Mouse (Mus musculus) neural tube, embryonic 15.5 days (tissue): Measurements from ENCODE around the gene Bmpr1b. TPM values are rescaled to one million over a fixed set of nuclear protein-coding genes. Genes with fewer than 3 reads are reported as not detected.
A peak's percentile ranks its signal among the peaks of the same experiment; 100 is the strongest.

Experiments used
- ATAC-seq: fragments of 200-750 bp; cut with Nextera tagmentation; 2 replicates; pipeline ENCODE4 v1.8.0; 2017; ENCODE audit warnings: mild to moderate bottlenecking, moderate TSS enrichment, moderate library complexity; ENCODE audit not compliant: low FRiP score
- H3K27ac ChIP-seq: fragments of 300-500 bp; sonication (generic); replicated peaks from 2 replicates; pipeline ENCODE4 v1.5.1; 2015; ENCODE audit warnings: mild to moderate bottlenecking, inconsistent platforms
- H3K27me3 ChIP-seq: fragments of 300-500 bp; sonication (generic); replicated peaks from 2 replicates; pipeline ENCODE4 v1.6.1; 2015; ENCODE audit warnings: inconsistent platforms
- H3K36me3 ChIP-seq: fragments of 300-500 bp; sonication (generic); 2 replicates; pipeline ENCODE4 v1.6.1; 2015; ENCODE audit warnings: inconsistent platforms
- H3K4me1 ChIP-seq: fragments of 300-500 bp; sonication (generic); 2 replicates; pipeline ENCODE4 v1.6.1; 2015; ENCODE audit warnings: inconsistent platforms
- H3K4me2 ChIP-seq: fragments of 300-500 bp; sonication (generic); 2 replicates; pipeline ENCODE4 v1.6.1; 2015; ENCODE audit warnings: inconsistent platforms, mild to moderate bottlenecking, moderate library complexity
- H3K4me3 ChIP-seq: fragments of 300-500 bp; sonication (generic); replicated peaks from 2 replicates; pipeline ENCODE4 v1.5.1; 2015; ENCODE audit warnings: mild to moderate bottlenecking, inconsistent platforms
- H3K9ac ChIP-seq: fragments of 300-500 bp; sonication (generic); replicated peaks from 2 replicates; pipeline ENCODE4 v1.6.1; 2015; ENCODE audit warnings: mild to moderate bottlenecking, inconsistent platforms
- H3K9me3 ChIP-seq: fragments of 300-500 bp; sonication (generic); replicated peaks from 2 replicates; pipeline ENCODE4 v1.6.1; 2016; ENCODE audit warnings: inconsistent platforms
- WGBS: fragments of 180-500 bp; shearing (Covaris S2); methylation state at CpG from one replicate; pipeline ENCODE4 v1.1.7; 2015; ENCODE audit warnings: mixed read lengths; 5-methylcytosine and 5-hydroxymethylcytosine counted together
- polyA plus RNA-seq: library from polyadenylated mRNA; unstranded; fragments of >200 nt; fragmentation: Nextera tagmentation; extraction: Ambion mirVana; gene quantifications from 2 replicates; pipeline ENCODE4 v1.2.1, GENCODE M21; 2015

Bmpr1b gene
- polyA plus RNA-seq, 1 experiment from 2014 or later, result 4.8 TPM

DNA sequence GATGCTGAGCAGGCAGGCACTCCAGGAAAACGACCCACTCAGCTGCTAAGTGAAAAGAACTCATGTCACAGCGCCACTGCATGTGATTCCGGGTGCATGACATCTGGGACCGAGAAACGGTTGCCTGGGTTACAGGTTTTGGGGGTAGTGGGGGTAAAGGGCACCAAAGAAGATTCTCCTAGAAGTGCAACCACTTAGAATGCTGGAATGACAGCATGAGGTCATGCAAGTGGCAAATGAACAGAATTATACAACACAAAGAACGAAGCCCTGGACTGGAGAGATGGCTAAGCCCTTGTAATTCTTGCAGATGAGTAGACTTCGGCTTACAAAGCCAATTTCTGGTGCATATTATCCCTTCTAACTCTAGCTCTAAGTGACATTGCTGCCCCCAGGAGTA, 184.7 kb downstream of the Bmpr1b start:
- Histone ChIP-seq H3K4me2 (no peak overlapping the region), H3K9me3 (no peaks in the 10 kb centered on the region), H3K9ac (no peak overlapping the region), H3K27ac (no peak overlapping the region), H3K4me1 (peaks cover 3% of the 10 kb centered on the region; the same call in 1 of the 2 replicates), H3K36me3 (no peaks in the 10 kb centered on the region), H3K27me3 (no peaks in the 10 kb centered on the region), H3K4me3 (no peak overlapping the region)
- ATAC-seq, result no peak
- 36% methylated on average over 7 of the region's 7 CpGs for WGBS

DNA sequence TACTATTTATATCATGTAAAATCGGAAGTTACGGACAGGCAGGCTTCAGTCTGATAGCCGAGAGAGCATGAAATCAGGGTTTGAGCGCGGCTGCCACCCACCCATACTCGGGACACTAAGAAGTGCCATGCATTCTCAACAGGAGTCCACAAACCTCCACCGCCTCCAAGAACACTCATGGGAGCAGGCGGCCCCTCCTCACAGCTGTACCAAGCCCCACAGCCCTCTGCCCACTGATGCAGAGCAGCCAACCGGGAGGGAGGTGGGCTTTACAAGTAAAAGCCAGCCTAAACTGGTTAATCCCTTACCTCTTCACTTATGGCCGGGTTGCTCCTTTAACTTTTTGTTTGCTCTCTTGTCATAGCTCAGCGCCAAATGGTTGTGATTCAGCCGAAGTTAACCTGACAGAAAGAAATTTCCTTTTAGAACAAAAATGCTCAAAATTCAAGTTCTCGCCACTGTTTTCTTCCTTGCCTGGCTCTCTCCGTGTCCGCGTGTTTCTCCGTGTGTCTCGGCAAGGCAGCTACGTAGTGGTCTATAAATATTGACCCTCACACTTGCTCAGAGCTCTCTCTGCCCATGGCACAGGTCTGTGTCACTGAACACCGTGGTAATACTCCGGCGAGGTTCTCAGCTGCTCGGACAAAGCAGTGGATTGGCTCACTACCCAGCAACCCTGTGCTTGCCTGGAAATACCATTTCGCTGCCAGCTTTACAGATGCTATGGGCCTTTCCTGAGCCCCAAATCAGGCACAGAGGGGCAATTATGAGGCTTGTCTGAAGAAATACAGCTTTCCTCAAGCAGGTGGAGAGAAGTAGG, 187.4 kb downstream of the Bmpr1b start:
- ATAC-seq, result peak; percentile 82
- H3K4me1 ChIP-seq, result peaks cover 3% of the 10 kb centered on the region; the same call in 1 of the 2 replicates
- no peaks in the 10 kb centered on the region for H3K27me3 ChIP-seq
- H3K9ac ChIP-seq, result no peak overlapping the region
- H3K27ac ChIP-seq, result peak overlapping the region; percentile 51
- H3K4me3 ChIP-seq, result peak overlapping the region; percentile 25
- peak overlapping the region; percentile 42 for H3K4me2 ChIP-seq
- WGBS, result 67% methylated on average over 24 of the region's 24 CpGs
- H3K9me3 ChIP-seq, result no peaks in the 10 kb centered on the region
- no peaks in the 10 kb centered on the region for H3K36me3 ChIP-seq

DNA sequence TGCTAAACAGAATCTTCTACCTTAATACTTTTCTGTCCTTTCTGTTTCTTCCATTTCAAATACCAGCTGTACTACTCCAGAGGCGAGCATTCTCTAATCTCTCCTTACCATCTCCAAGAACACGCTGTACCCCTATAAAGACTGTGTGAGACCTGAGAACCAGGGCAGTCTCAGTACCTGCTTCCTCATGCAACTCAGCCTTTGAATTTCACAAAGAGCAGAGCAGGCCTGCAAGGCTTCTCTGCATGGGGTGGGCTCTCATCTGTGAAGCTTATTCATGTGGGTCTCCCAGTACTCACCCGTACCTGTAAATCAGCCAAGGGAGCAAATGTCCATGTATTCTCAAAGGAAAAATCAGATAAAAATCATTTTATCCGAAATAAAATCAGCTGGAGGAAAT, 203.0 kb downstream of the Bmpr1b start:
- H3K4me1 ChIP-seq, result 0 out of 2 replicates have a peak, but pooled peaks cover 6% of the 10 kb centered on the region
- H3K4me2 ChIP-seq, result no peak overlapping the region
- H3K9ac ChIP-seq, result no peak overlapping the region
- no peak for ATAC-seq
- no peaks in the 10 kb centered on the region for H3K27me3 ChIP-seq
- no peak overlapping the region for H3K4me3 ChIP-seq
- H3K36me3 ChIP-seq, result no peaks in the 10 kb centered on the region
- no peaks in the 10 kb centered on the region for H3K9me3 ChIP-seq
- H3K27ac ChIP-seq, result no peak overlapping the region
- WGBS, result 48% methylated on average over 4 of the region's 4 CpGs

DNA sequence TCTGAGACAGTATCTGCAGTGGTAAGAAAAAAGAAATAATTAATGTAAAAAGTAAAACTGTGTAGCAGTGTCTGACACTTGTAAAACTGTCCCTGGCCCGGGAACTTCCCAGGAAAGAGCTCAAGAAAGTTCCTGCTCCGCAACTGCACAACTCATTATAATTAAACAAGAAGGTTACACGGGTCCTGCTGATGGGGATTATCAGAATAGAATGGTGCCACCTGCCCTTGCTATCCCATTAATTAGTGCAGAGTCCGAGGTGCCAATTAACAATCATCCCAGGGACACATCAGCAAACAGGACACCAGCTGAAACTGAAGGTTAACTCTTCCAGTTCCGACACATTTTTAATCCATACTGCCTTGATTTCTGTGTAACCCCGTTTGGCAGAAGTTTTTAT, 216.3 kb downstream of the Bmpr1b start:
- WGBS, result 39% methylated on average over 6 of the region's 6 CpGs
- H3K4me2 ChIP-seq, result no peak overlapping the region
- H3K27ac ChIP-seq, result no peak overlapping the region
- no peaks in the 10 kb centered on the region for H3K9me3 ChIP-seq
- no peaks in the 10 kb centered on the region for H3K27me3 ChIP-seq
- no peaks in the 10 kb centered on the region for H3K4me1 ChIP-seq
- H3K9ac ChIP-seq, result no peak overlapping the region
- H3K36me3 ChIP-seq, result no peaks in the 10 kb centered on the region
- no peak overlapping the region for H3K4me3 ChIP-seq
- no peak for ATAC-seq

DNA sequence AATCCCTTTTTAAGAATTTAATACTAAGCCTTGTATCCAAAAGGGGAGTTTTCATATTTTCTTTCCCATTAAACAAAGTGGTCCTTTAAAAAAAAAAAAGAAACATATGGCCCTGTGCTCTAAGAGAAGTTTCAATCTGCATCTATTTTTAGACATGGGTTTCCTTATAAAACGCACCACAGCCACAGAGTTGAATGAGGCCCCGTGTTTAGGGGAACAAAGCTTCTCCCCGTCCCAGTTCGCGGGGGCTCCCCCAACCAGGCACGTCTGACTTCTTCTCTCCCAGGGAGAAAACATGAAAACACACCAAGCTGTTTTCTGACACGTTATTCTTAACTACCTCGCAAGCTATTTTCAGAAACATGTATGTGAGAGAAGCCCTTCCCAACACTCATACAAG, 218.6 kb downstream of the Bmpr1b start:
- WGBS, result 78% methylated on average over 8 of the region's 8 CpGs
- no peak overlapping the region for H3K4me2 ChIP-seq
- no peaks in the 10 kb centered on the region for H3K4me1 ChIP-seq
- no peaks in the 10 kb centered on the region for H3K27me3 ChIP-seq
- no peak overlapping the region for H3K27ac ChIP-seq
- H3K4me3 ChIP-seq, result no peak overlapping the region
- ATAC-seq, result no peak
- no peaks in the 10 kb centered on the region for H3K36me3 ChIP-seq
- H3K9ac ChIP-seq, result no peak overlapping the region
- H3K9me3 ChIP-seq, result no peaks in the 10 kb centered on the region

DNA sequence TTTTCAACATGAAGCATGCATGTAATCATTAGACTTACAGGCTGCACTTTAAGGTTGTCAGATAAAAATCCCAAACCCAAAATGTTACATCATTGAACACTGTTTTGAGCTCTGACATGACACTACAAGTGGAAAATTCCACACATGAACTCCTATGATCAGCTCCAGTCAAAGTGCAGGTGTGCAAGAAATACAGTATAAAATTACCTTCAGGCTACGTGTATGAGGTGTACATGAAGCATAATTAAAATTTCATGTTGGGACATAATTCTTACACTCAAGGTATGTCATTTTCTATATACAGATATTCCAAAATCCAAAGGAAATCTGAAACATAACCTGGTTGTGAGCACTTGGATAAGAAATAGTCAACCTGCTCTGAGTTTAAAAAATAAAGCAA, 220.7 kb downstream of the Bmpr1b start:
- Histone ChIP-seq H3K27me3 (no peaks in the 10 kb centered on the region), H3K9me3 (no peaks in the 10 kb centered on the region), H3K27ac (no peak overlapping the region), H3K4me1 (peaks cover under 1% of the 10 kb centered on the region; the same call in 1 of the 2 replicates), H3K4me2 (no peak overlapping the region), H3K4me3 (no peak overlapping the region), H3K9ac (no peak overlapping the region), H3K36me3 (no peaks in the 10 kb centered on the region)
- WGBS, result 73% methylated on average over 1 of the region's 1 CpGs
- no peak for ATAC-seq

DNA sequence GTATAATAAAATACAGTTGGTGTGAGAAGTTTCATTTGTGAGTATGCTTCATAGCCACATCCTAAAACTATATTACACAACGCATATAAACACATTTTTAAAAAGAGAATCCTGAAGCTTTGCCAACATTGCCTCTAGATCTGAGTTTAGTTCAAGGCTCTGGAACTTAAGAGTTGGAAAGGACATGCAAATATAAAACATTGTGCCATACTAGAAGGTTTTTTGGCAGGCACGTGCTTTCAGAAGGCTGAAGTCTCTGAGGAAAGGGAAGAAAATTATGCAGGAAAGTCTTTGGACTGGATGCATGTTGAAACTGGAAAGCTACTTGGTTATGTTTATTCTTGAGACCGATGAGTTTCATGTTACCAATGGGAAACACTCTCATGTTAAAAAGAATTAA, 221.1 kb downstream of the Bmpr1b start:
- H3K4me2 ChIP-seq, result no peak overlapping the region
- no peak overlapping the region for H3K27ac ChIP-seq
- H3K9me3 ChIP-seq, result no peaks in the 10 kb centered on the region
- H3K9ac ChIP-seq, result no peak overlapping the region
- H3K27me3 ChIP-seq, result no peaks in the 10 kb centered on the region
- ATAC-seq, result no peak
- no peaks in the 10 kb centered on the region for H3K36me3 ChIP-seq
- peaks cover 5% of the 10 kb centered on the region; the same call in 1 of the 2 replicates for H3K4me1 ChIP-seq
- no peak overlapping the region for H3K4me3 ChIP-seq
- 83% methylated on average over 3 of the region's 3 CpGs for WGBS

DNA sequence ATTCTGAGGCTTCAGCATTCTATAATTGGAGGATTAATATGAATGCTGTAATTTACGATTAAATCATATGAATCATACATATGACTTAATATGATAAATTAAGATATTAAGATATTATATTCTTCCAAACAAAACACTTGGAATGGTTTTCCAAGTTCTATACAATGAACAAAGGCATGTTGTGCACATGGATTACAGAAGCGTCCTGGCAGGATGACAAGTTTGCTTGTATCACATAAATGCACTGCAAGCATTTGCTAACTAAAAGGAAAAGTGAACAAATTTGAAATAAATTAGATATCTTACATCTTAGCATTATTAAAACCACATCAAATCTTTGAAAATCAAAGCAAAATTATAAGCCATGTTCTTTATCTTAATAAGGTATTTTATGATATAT, 222.4 kb downstream of the Bmpr1b start:
- no peak overlapping the region for H3K4me2 ChIP-seq
- 93% methylated on average over 2 of the region's 2 CpGs for WGBS
- no peak for ATAC-seq

DNA sequence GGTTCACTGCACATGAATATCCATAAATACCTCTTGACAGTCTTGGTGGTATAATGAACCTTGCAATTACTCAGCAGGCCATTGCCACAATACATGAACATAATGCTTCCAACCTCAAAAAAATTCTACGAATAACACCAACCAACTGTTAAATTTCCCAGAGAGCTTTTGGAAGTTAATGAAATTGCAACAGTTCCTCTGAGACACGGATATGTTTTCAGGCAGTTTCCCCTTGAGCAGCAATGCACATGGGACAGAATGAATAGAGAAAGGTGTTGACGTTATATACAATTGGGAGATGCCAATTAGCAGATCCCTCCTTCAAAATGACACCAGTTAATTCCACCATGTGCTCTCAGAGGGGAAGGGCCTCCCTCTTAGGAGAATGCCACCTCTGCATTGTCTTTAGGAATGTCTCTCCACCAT, 225.9 kb downstream of the Bmpr1b start:
- ATAC-seq, result no peak
- 27% methylated on average over 3 of the region's 3 CpGs for WGBS
- H3K4me2 ChIP-seq, result no peak overlapping the region
- no peaks in the 10 kb centered on the region for H3K36me3 ChIP-seq
- no peaks in the 10 kb centered on the region for H3K27me3 ChIP-seq
- no peak overlapping the region for H3K27ac ChIP-seq
- no peak overlapping the region for H3K4me3 ChIP-seq
- H3K4me1 ChIP-seq, result peaks cover 5% of the 10 kb centered on the region; the same call in 1 of the 2 replicates
- H3K9me3 ChIP-seq, result no peaks in the 10 kb centered on the region
- no peak overlapping the region for H3K9ac ChIP-seq

More for the DNA sequence above, 222.4 kb downstream of the Bmpr1b start:
- peaks cover 5% of the 10 kb centered on the region; the same call in 1 of the 2 replicates for H3K4me1 ChIP-seq
- no peaks in the 10 kb centered on the region for H3K9me3 ChIP-seq
- H3K27me3 ChIP-seq, result no peaks in the 10 kb centered on the region
- no peak overlapping the region for H3K27ac ChIP-seq
- no peak overlapping the region for H3K9ac ChIP-seq
- H3K4me3 ChIP-seq, result no peak overlapping the region
- H3K36me3 ChIP-seq, result no peaks in the 10 kb centered on the region

DNA sequence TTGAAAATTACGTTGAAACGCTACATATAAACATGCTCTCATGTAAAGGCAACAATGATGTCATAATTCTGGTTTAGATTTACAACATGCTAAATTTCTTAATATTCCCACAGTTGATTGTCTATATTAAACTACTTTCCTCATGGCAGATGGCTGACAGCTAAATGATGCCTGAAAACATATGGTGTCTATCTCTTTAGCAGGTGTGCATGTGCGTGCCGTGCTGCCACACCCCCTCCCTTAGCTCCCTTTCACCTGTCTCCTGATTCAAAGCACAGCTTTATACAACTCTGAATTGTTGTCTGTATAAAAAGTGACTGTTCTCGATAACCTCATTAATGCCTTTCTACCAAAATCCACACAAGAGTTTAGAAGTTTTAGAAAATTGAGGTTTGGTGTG, 229.0 kb downstream of the Bmpr1b start:
- Histone ChIP-seq H3K4me1 (peaks cover 16% of the 10 kb centered on the region), H3K36me3 (no peaks in the 10 kb centered on the region), H3K27ac (no peak overlapping the region), H3K27me3 (no peaks in the 10 kb centered on the region), H3K4me3 (no peak overlapping the region), H3K9me3 (no peaks in the 10 kb centered on the region), H3K4me2 (no peak overlapping the region), H3K9ac (no peak overlapping the region)
- WGBS, result 84% methylated on average over 5 of the region's 5 CpGs
- no peak for ATAC-seq

DNA sequence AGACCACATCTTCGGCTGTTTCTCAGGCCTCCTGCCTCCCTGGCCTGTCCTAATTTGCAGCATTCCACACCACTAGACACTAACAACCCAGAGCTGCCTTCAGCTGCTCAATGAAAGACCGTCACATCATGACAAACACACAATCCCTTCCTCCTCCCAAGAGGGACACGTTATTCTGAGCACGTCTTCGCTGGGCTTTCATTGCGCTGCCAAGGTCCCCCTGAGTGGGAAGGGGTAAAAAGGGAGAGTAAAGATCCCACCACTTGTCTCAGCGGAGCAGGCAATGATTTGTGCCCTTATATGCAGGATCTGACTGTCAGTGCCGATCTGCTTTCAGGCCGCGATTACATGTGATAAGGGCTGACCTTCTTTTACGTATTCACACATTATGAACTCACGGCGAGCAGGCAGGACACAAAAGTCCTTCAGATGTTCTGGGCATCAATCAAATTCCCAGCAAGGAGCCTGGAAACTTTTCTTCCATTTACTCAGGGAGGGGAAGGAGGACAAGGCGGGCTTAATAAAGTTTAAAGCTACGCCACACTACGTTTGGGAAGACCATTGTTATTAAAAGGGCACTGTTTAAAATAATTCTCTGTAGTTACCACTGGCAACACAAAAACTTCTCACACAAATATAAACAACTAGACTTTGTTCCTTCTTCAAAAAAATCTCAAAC, 232.5 kb downstream of the Bmpr1b start:
- Histone ChIP-seq H3K4me3 (no peak overlapping the region), H3K36me3 (no peaks in the 10 kb centered on the region), H3K27me3 (no peaks in the 10 kb centered on the region), H3K4me2 (peak overlapping the region; percentile 47), H3K27ac (peak overlapping the region; percentile 39; the same call in 1 of the 2 replicates), H3K4me1 (peaks cover 23% of the 10 kb centered on the region), H3K9me3 (no peaks in the 10 kb centered on the region), H3K9ac (no peak overlapping the region)
- WGBS, result 14% methylated on average over 16 of the region's 16 CpGs
- ATAC-seq, result peak; percentile 79

DNA sequence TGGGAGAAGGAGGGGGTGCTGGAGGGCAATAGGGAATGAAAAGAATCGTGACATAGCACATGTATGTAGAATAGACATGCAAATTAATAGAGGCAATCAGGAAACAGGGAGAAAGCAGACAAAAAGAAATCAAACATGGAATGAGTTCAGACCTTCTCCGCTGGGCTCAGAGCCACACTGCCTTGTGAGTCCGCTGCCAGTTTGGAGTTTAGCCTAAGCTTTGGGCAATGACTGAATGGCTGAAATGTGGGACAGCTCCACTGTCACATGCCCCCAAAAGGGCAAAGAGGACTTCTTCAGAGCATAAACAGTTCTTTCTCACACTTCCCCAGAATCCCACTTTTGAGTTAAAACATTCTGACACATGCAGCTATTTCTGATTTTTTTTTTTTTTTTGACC, 236.3 kb downstream of the Bmpr1b start:
- no peak overlapping the region for H3K9ac ChIP-seq
- no peaks in the 10 kb centered on the region for H3K27me3 ChIP-seq
- no peaks in the 10 kb centered on the region for H3K9me3 ChIP-seq
- peak overlapping the region; percentile 60 for H3K27ac ChIP-seq
- peak; percentile 48; the same call in 1 of the 2 replicates for ATAC-seq
- no peaks in the 10 kb centered on the region for H3K36me3 ChIP-seq
- H3K4me3 ChIP-seq, result no peak overlapping the region
- H3K4me2 ChIP-seq, result no peak overlapping the region
- 40% methylated on average over 3 of the region's 3 CpGs for WGBS
- H3K4me1 ChIP-seq, result peaks cover 31% of the 10 kb centered on the region
